Mouse (Mus musculus): ENCODE measurements around the gene Mtrf1l.
A peak's percentile ranks its signal among the peaks of the same experiment; 100 is the strongest.

Gene Mtrf1l

GRCm38 (mm10) chr10:5823740-5824491 lies at the start of gene Mtrf1l:
Gene Mtrf1l, minus strand, starts transcription at chr10:5823910.
- peak; percentile 97 for DNase-seq (ENCODE audit: extremely low spot score, low spot score)

- DNase-seq (ENCODE audit: extremely low spot score, low spot score), result no peak
Measured at GRCm38 (mm10) chr10:5871081-5871480, 47.4 kb upstream of the Mtrf1l start.

GRCm38 (mm10) chr10:5867981-5868552 lies 44.4 kb upstream of the Mtrf1l start:
- no peak for DNase-seq (ENCODE audit: extremely low spot score, low spot score)

DNA sequence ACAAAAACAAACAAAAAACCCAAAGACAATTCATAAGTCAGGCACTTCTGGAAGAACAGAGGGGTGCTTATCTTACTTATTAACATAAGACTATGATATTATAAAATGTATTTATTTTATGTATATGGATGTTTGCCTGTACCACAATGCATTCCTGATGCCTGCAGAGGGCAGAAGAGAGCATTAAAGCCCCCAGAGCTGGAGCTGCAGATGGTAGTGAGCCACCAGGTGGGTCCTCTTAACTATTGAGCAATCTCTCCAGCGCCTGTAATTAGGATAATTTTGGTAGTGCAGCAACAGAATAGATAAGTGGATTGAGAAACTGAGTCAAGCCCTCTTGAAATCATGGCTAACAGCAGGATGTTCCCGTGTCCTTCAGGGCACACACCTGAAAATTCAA lies 42.3 kb upstream of the Mtrf1l start:
- no peak for DNase-seq (ENCODE audit: extremely low spot score, low spot score)

DNA sequence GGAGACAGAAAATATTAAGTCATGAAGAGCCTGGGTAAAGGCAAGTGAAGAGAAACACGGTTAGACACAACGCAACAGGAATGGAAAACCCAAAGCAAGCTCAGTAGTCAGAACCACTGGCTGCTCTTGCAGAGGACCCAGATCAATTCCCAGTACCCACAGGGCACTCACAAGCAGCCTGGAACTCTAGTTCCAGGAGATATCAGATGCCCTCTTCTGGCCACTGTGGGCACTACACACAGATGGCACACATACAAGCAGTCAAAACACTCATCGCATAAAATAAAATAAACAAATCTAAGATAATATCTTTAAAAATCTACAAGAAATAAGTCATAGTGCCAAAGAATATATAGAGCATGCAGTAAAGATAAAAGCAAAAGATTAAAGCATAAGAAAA lies 39.0 kb upstream of the Mtrf1l start:
- no peak for DNase-seq (ENCODE audit: extremely low spot score, low spot score)

- DNase-seq (ENCODE audit: extremely low spot score, low spot score), result no peak
Measured at GRCm38 (mm10) chr10:5860849-5861248, 37.1 kb upstream of the Mtrf1l start.

DNA sequence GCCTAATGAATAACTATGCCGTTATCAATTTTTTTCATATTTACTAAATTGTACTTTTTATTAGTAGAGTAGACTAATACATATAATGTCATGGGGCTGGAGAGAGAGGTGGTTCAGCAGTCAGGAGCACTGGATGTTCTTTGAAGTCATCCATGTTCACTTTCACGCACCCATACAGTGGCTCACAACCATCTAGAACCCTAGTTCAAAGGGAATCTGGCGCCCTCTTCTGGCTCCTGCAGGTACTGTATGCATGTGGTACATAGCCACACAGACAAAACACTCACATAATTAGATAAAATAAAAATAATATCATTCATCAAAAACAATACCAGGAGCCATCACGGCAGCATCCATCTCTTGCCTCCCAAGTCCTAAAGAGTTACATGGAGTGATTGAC lies 36.0 kb upstream of the Mtrf1l start:
- no peak for DNase-seq (ENCODE audit: extremely low spot score, low spot score)

DNA sequence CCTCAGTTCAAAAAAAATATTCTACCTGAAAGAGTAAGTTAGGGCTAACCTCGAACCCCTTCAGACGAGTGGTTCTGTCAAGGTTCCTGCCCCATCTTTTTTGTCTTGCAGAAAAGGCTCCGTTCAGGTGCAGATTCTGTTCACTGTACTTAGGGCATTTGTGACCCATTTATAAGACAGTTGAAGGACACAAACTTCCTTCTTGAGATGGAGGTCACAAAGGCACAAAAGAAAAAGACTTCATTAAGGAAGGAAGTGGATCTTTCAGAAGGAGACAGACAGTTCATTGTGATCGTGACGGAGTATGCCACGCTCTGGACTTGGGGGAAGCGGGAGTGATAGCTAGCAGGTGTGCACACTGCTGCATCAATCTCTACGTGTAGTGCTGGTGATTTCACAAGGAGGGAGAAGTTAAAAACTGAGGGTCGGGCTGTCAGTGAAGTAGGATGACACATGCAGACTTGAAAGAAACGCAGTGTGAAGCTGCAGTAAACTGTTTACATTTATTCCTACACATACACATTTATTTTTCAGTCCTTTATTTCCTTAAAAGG lies 34.4 kb upstream of the Mtrf1l start:
- no peak for DNase-seq (ENCODE audit: extremely low spot score, low spot score)

GRCm38 (mm10) chr10:5853290-5853868 lies 29.7 kb upstream of the Mtrf1l start:
- no peak for DNase-seq (ENCODE audit: extremely low spot score, low spot score)

DNA sequence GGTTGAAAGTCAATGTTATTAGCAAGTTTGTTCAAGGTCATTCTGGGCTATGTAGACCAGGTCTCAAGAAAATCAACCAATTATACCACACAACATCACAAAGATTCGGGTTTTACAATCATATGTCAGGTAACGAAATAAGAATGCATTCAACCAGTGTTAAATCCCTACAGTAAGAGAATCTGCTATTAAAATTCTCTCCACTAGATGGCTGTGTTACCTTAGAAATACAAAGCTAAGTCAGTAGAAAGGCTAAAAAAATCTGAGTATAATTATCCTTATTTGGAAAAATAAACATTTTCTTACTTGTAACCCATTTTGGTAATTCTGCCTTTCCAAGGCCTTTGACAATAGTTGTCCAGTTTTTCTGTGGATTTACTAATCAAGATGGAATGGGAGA lies 23.2 kb upstream of the Mtrf1l start:
- DNase-seq (ENCODE audit: extremely low spot score, low spot score), result no peak

DNA sequence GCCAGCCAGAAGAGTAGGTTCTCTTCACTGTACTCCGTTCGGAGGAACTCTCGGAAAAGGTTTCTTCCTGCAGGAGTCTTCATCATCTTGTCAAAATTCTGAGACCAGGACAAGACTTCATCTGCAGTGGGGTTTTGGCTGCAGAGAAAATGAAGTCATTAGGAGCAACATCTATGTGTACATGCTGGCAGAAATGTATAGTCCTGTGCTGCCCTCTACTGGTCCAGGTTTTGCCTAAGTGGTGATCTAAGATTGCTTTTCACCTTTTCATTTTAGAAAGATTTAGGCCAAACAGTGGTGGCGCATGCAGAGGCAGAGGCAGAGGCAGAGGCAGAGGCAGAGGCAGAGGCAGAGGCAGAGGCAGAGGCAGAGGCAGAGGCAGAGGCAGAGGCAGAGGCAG lies 17.7 kb upstream of the Mtrf1l start:
- DNase-seq (ENCODE audit: extremely low spot score, low spot score), result peak; percentile 20

GRCm38 (mm10) chr10:5826336-5827025 lies 2.8 kb upstream of the Mtrf1l start:
- DNase-seq (ENCODE audit: extremely low spot score, low spot score), result no peak

GRCm38 (mm10) chr10:5824779-5825178 lies 1.1 kb upstream of the Mtrf1l start:
- peak; percentile 33 for DNase-seq (ENCODE audit: extremely low spot score, low spot score)

GRCm38 (mm10) chr10:5823291-5823739 lies 395 bp downstream of the Mtrf1l start:
- no peak for DNase-seq (ENCODE audit: extremely low spot score, low spot score)

DNA sequence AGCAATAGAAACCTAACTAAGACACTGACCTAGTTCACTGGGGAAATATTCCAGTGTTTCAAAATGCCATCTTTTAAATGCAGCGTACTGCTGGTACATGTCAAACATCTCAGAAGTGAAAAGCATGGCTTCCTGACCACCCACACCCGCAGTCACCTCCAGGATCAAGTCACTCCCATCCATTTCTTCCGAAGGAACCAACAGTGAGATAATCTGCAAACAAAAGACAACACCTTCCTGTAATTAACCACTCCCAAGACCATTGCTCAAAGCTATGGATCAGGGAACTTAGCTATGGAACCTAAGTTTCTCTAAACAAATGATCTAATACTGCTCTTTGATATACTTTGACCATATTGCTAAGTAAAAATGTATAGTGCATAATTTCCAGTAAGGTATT lies 4.9 kb downstream of the Mtrf1l start:
- DNase-seq (ENCODE audit: extremely low spot score, low spot score), result no peak

DNA sequence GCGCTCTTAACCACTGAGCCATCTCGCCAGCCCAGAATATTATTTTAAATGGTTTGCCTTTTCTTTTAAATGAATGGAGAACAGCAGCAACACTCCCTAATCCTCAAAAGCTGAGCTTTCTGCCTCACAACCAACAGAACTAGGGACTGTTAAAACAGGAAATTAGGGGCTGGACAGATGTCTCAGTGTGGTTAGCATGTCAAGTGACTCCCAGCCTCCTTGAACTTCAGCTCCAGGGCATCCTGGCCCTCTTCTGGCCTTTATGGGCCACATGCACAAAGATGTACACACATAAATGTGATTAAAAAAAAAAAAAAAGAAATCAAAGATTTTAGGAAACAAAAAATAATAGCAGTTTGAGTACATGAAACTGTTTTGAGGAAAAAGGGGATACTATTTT lies 7.7 kb downstream of the Mtrf1l start:
- DNase-seq (ENCODE audit: extremely low spot score, low spot score), result no peak

GRCm38 (mm10) chr10:5813724-5814123 lies 10.0 kb downstream of the Mtrf1l start:
- DNase-seq (ENCODE audit: extremely low spot score, low spot score), result no peak

- DNase-seq (ENCODE audit: extremely low spot score, low spot score), result no peak
Measured at GRCm38 (mm10) chr10:5807683-5808082, 16.0 kb downstream of the Mtrf1l start.

DNA sequence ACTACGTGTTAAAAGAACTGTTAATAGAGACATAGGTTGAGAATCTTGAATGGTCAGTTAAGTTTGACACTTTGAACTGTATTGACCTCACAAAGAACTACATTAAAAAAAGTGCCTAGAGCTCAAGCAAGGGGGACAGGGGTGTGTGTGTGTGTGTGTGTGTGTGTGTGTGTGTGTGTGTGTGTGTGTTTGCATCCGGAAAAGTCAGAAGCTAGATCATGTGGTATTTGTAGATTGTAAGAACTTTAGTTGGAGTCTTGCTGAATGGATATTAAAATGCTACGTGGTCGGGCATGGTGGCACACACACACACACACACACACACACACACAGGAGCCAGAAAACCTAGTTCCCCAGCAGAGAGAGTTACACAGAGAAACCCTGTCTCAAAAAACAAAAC lies 16.7 kb downstream of the Mtrf1l start:
- no peak for DNase-seq (ENCODE audit: extremely low spot score, low spot score)

GRCm38 (mm10) chr10:5806416-5806815 lies 17.3 kb downstream of the Mtrf1l start:
- no peak for DNase-seq (ENCODE audit: extremely low spot score, low spot score)

DNA sequence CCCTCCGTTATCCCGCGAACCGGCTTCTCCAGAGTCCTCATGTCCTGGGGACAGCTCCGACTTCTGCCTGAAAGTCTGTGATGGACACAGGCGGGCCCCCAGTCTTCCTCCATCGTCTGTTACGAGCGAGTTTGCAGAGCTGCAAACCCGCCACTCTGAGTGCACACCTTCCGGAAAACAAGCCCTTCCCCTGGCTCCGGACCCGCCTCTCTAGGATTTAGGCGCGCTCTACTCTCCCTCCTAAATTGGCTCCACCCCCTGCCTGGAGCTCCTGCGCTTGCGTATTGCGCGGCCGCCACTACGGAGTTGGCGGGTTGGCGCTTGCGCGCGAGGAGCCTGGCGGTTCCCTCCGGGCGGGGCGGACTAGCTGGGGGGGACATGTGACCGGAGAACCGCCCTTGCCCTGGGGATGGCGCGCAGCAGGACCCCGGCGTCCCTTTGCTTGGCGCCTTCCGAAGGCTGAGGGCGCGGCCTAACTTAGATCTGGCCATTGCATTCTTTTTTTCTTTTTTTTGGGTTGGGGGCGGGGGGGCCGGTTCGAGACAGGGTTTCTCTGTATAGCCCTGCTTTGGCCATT lies 17.9 kb downstream of the Mtrf1l start:
- peak; percentile 94 for DNase-seq (ENCODE audit: extremely low spot score, low spot score)

All from neural tube, embryonic 10.5 days (tissue).